Mouse (Mus musculus) ES-E14 (cell line): ENCODE results near the gene Spcs2.

Experiments
- CHD2 ChIP-seq: IDR thresholded peaks from 2 replicates; pipeline ENCODE4 v1.6.1; 2014; ENCODE audit warnings: mild to moderate bottlenecking, low read depth, low read length, inconsistent platforms
- HCFC1 ChIP-seq: IDR thresholded peaks from 2 replicates; pipeline ENCODE4 v1.6.1; 2012; ENCODE audit warnings: low read length, inconsistent platforms, borderline replicate concordance; ENCODE audit not compliant: insufficient read depth
- MAFK ChIP-seq: IDR thresholded peaks from 2 replicates; pipeline ENCODE4 v1.6.1; 2014; ENCODE audit warnings: mild to moderate bottlenecking, low read depth, low read length, inconsistent platforms; ENCODE audit not compliant: insufficient read depth
- ZC3H11A ChIP-seq: IDR thresholded peaks from 2 replicates; pipeline ENCODE4 v1.6.1; 2012; ENCODE audit warnings: low read depth, mild to moderate bottlenecking, inconsistent platforms, low read length, borderline replicate concordance

DNA sequence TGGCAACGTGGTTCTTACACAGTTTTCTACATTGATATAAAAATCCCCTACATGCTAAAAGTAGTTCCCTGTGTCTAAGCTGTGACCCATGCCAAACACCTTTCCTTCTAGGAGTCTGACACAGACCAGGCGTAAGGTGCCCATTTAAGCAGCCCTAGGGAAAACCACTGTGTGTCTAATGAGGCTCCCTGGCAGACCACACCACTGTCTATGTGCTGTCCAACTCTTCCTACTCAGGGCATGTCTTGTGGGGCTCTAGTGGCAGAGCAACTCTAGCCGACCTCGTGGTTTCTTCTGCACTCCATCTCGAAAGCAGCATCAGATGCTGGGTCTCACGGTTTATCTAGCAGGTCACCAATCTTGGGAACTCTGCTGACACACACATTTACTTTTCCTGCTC, 11.6 kb downstream of the Spcs2 start:
- TF ChIP-seq MAFK (no peak), HCFC1 (no peak), CHD2 (no peak), ZC3H11A (no peak)
